Mouse (Mus musculus) intestine, postnatal 0 days (tissue): ENCODE results near the gene Serpinh1. TPM values are rescaled to one million over a fixed set of nuclear protein-coding genes. Genes with fewer than 3 reads are reported as not detected.
A peak's percentile ranks its signal among the peaks of the same experiment; 100 is the strongest.

ENCODE experiments used
- ATAC-seq: fragments of 200-750 bp; cut with Nextera tagmentation; 2 replicates; pipeline ENCODE4 v1.8.0; 2017; ENCODE audit warnings: mild to moderate bottlenecking, moderate TSS enrichment, moderate library complexity
- H3K27ac ChIP-seq: fragments of 300-500 bp; sonication (generic); 2 replicates; pipeline ENCODE4 v1.5.1; 2014; ENCODE audit warnings: mild to moderate bottlenecking, low read depth, low read length, moderate library complexity
- H3K27me3 ChIP-seq: fragments of 300-500 bp; sonication (generic); replicated peaks from 2 replicates; pipeline ENCODE4 v1.6.1; 2014; ENCODE audit warnings: low read length, mixed read lengths; ENCODE audit not compliant: control insufficient read depth, insufficient read depth
- H3K36me3 ChIP-seq: fragments of 300-500 bp; sonication (generic); 2 replicates; pipeline ENCODE4 v1.6.1; 2014; ENCODE audit warnings: mild to moderate bottlenecking, moderate library complexity; ENCODE audit not compliant: control insufficient read depth, insufficient read depth
- H3K4me1 ChIP-seq: fragments of 300-500 bp; sonication (generic); replicated peaks from 2 replicates; pipeline ENCODE4 v1.6.1; 2014; ENCODE audit warnings: antibody characterized with exemption, low read length, mixed read lengths; ENCODE audit not compliant: control insufficient read depth, insufficient read depth
- H3K4me2 ChIP-seq: fragments of 300-500 bp; sonication (generic); replicated peaks from 2 replicates; pipeline ENCODE4 v1.6.1; 2014; ENCODE audit warnings: low read depth, mild to moderate bottlenecking, moderate library complexity
- H3K4me3 ChIP-seq: fragments of 300-500 bp; sonication (generic); 2 replicates; pipeline ENCODE4 v1.5.1; 2014; ENCODE audit warnings: low read depth, low read length
- H3K9ac ChIP-seq: fragments of 300-500 bp; sonication (generic); 2 replicates; pipeline ENCODE4 v1.6.1; 2014; ENCODE audit warnings: mild to moderate bottlenecking, low read depth, low read length
- H3K9me3 ChIP-seq: fragments of 300-500 bp; sonication (generic); 2 replicates; pipeline ENCODE4 v1.6.1; 2016; ENCODE audit warnings: mixed run types; ENCODE audit not compliant: control insufficient read depth
- CTCF ChIP-seq: sonication (generic); IDR thresholded peaks from 2 replicates; pipeline ENCODE4 v1.5.1; 2016; ENCODE audit warnings: low read depth, mild to moderate bottlenecking, control low read depth, antibody characterized with exemption, moderate library complexity
- WGBS: fragments of 180-500 bp; shearing (Covaris S2); extraction: QIAGEN DNeasy Blood & Tissue Kit; methylation state at CpG from one replicate; pipeline ENCODE4 v1.1.7; 2014; 5-methylcytosine and 5-hydroxymethylcytosine counted together
- polyA plus RNA-seq: library from polyadenylated mRNA; unstranded; fragments of >200 nt; fragmentation: Nextera tagmentation; extraction: Ambion mirVana; gene quantifications from 2 replicates; pipeline ENCODE4 v1.2.1, GENCODE M21; 2015

Serpinh1 gene
- polyA plus RNA-seq, result 199 and 204 TPM in 2 replicates

DNA sequence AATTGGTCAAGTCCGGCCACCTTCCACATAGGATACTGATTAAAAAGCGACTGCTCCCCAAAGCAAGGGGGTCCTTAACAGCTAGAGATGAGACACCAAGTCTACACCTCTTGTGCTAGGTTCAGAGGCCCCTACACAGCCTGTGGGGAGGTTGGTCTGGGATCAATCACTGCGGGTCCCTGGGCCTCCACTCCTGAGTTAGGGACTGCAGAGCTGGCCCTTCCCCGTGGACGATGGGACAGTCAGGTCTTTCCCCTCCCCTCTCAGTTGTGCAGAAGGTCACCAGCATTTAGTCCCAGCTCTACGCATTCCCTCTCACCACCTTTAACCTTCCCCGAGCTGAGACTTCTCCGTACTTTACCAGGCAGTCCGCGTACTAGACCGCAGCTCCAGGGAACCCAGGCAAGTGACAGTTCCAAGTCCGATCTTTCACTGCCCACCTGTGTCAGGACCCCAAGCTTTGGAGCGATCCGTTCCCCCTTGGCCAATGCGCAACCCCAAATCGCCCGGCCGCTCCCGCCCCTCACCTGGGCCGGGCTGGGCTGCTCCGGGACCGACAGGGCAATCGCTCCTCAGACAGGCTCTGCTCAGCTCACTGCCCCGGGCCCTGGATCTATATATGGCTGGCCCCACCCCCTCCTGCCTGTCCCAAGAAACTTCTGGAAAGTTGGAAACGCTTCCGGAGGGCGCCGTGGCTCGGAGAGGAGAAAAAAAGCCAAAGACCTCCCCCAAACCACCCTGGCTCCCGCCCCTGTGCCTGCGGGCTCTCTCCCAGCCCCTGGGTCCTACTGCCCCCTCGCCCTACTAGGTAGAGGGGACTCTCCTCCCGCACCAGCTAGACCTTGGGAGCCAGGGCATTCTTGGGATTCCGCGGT is at the start of gene Serpinh1:
Serpinh1 (minus strand) TSS at position 714 of the 875 bp plus-strand sequence.
- Histone ChIP-seq H3K9ac (peak within 1 kb of the TSS; percentile 67), H3K4me2 (peak within 1 kb of the TSS; percentile 75), H3K36me3 (peaks cover 13% of the 10 kb centered on the region), H3K9me3 (no peaks in the 10 kb centered on the region), H3K27me3 (no peaks in the 10 kb centered on the region), H3K27ac (peak within 1 kb of the TSS; percentile 82), H3K4me1 (peaks cover 19% of the 10 kb centered on the region), H3K4me3 (peak within 1 kb of the TSS; percentile 55)
- 3% methylated on average over 35 of the region's 35 CpGs for WGBS
- TF ChIP-seq CTCF, result no peak
- ATAC-seq, result peak; percentile 58

DNA sequence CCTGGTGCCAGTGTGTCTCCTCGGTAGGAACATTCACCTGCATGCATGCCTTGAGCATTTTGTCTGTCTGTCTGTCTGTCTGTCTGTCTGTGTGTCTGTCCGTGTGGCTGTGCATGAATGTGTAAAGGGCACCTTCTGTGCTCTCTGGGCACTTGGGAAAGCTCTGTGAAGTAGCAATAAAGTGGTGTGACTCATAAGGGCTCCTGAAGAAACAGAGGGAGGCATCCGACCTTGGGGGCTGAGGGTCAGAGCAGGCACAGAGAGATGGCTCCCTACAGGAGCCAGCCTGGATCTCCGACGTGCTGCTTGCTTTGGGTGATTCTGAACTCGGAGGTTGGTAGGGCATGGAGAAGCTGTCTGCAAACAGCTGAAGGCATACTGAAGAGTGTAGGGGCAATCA is 49.4 kb upstream of the Serpinh1 start:
- peaks cover 10% of the 10 kb centered on the region; the same call in 1 of the 2 replicates for H3K4me1 ChIP-seq
- no peak for TF ChIP-seq CTCF
- H3K27me3 ChIP-seq, result no peaks in the 10 kb centered on the region
- H3K27ac ChIP-seq, result peak overlapping the region; percentile 28
- 48% methylated on average over 6 of the region's 6 CpGs for WGBS
- H3K4me2 ChIP-seq, result no peak overlapping the region
- 0 out of 2 replicates have a peak, but pooled peaks have one; percentile 11 for ATAC-seq
- no peak overlapping the region for H3K9ac ChIP-seq
- H3K4me3 ChIP-seq, result no peak overlapping the region
- no peaks in the 10 kb centered on the region for H3K9me3 ChIP-seq
- H3K36me3 ChIP-seq, result 0 out of 2 replicates have a peak, but pooled peaks cover 13% of the 10 kb centered on the region

- H3K9me3 ChIP-seq, result no peaks in the 10 kb centered on the region
- WGBS, result 49% methylated on average over 8 of the region's 8 CpGs
- H3K4me1 ChIP-seq, result peaks cover 13% of the 10 kb centered on the region
- H3K4me2 ChIP-seq, result no peak overlapping the region
- 0 out of 2 replicates have a peak, but pooled peaks cover 6% of the 10 kb centered on the region for H3K36me3 ChIP-seq
- ATAC-seq, result no peak
- H3K27me3 ChIP-seq, result no peaks in the 10 kb centered on the region
- H3K27ac ChIP-seq, result no peak overlapping the region
- no peak overlapping the region for H3K9ac ChIP-seq
- no peak for TF ChIP-seq CTCF
- no peak overlapping the region for H3K4me3 ChIP-seq
Observed at GRCm38 (mm10) chr7:99401373-99401772, 48.3 kb upstream of the Serpinh1 start.

DNA sequence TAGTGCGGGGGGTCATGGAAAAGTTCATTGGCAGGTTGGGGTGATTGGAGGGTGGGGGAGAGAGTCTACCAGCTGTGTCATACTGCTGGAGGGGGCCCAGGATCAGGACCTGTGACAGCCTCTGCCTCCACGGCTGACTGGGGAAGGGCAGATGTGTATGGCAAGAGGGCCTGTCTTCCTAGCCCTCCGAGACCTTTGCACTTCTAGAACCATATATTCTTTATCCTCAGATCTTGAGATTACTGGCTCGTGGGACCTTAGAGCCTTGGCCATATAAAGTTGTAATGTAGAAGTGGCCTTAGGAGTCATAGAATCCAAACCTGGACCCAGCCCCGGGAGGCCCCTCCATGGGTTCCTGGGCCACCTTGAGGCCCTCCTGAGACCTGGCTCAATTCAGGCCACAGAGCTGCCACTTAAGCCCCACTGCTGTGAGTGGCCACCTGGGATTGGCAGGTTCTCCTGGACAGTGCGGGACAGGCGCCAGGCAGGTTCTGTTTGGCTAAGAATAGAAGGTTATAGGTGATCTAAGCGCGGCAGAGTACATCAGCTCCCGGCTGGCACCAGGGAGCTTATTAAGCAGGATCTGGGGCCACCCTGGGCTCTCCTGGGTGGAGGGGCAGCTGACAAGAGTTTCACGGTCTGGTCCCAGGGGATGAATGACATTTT is 44.1 kb upstream of the Serpinh1 start:
- Histone ChIP-seq H3K9ac (no peak overlapping the region), H3K4me1 (peaks cover 9% of the 10 kb centered on the region), H3K4me3 (no peak overlapping the region), H3K27me3 (no peaks in the 10 kb centered on the region), H3K27ac (peak overlapping the region; percentile 75), H3K4me2 (peak overlapping the region; percentile 30), H3K36me3 (peaks cover 2% of the 10 kb centered on the region), H3K9me3 (no peaks in the 10 kb centered on the region)
- 47% methylated on average over 11 of the region's 11 CpGs for WGBS
- ATAC-seq, result peak; percentile 71
- TF ChIP-seq CTCF, result no peak

DNA sequence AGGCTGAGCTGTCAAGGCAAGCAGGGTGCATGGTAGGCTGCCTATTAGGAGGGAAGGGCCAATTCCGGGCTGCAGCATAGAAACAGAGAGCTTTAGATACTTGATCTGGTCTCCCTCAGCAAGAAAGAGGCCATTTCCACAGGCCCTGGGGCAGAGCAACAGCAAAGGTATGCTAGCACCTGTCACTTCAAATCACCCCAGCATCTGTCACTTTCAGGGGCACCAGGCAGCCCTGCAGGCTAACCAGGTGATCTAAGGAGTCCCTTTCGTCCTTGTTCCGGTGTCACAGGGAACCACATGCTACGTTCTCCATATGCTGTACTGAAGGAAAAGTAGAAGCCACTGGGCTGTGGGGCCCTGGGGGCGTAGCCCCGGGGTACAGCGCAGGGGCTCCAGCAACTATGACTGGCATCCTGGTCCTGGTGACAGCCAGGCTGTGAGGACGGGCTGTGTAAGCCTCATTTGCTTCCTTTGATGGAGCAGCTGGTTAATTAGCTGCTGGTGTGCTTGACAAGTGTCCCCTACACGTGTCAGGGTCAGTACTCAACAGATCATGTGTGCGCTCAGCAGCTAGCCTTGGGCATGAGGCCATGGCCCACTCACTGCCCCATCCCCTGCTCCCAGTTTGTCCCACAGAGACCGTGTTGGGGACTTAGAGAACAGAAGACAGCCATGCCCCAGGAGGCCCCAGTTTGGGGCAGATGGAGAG is 43.0 kb upstream of the Serpinh1 start:
- Histone ChIP-seq H3K4me2 (no peak overlapping the region), H3K4me3 (no peak overlapping the region), H3K27me3 (no peaks in the 10 kb centered on the region), H3K27ac (peak overlapping the region; percentile 28), H3K9ac (no peak overlapping the region), H3K4me1 (peaks cover 9% of the 10 kb centered on the region), H3K9me3 (no peaks in the 10 kb centered on the region), H3K36me3 (peaks cover 6% of the 10 kb centered on the region)
- ATAC-seq, result no peak
- WGBS, result 69% methylated on average over 11 of the region's 11 CpGs
- TF ChIP-seq CTCF, result no peak

DNA sequence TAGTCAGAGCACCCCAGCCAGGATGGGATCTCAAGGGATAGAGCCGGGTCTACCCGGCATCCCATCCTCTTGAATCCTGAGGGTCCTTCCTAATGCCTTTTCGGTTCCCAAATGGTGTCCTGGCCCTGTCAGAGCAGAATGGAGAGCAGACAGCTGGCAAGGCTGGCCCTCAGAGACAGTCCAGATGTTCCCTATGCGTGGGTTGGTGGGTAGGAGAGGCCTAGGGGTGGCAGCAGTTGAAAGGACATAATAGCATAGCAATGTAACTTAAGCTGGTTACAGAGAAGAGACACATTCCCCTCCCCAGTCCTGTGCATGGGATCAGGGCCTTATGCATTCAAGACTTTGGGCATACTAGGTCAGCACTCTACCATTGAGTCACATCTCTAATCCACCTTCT is 42.3 kb upstream of the Serpinh1 start:
- 82% methylated on average over 4 of the region's 4 CpGs for WGBS
- Histone ChIP-seq H3K4me1 (peaks cover 9% of the 10 kb centered on the region), H3K36me3 (peaks cover 13% of the 10 kb centered on the region), H3K27ac (no peak overlapping the region), H3K9me3 (no peaks in the 10 kb centered on the region), H3K9ac (no peak overlapping the region), H3K4me3 (no peak overlapping the region), H3K27me3 (no peaks in the 10 kb centered on the region), H3K4me2 (no peak overlapping the region)
- TF ChIP-seq CTCF, result no peak
- ATAC-seq, result no peak
